Mouse (Mus musculus) kidney, adult 8-10 months (tissue): ENCODE results near the gene Tiprl.

Experiments
- DNase-seq, 2 experiments: peaks; one replicate each; pipeline ENCODE4 v3.0.0; 2022

Tiprl gene

DNA sequence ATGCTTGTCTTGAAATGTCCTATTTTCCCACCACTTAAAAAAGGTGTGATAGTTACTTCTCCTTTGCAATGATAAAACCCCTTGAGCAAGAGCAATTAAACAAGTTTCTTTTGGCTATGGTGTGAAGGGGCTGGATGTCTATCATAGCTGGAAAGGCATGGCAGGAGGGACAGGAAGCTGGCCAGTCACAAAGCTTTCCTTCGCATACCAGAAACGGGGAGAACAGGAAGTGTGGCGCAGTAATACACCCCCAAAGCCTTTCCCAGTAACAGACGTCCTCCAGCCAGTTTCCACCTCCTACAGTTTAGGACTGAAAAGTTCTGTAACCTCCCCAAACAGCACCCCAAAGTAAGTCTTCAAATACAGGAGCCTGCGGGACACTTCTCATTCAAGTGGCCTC, 66.6 kb downstream of the Tiprl start:
- no peak for DNase-seq

DNA sequence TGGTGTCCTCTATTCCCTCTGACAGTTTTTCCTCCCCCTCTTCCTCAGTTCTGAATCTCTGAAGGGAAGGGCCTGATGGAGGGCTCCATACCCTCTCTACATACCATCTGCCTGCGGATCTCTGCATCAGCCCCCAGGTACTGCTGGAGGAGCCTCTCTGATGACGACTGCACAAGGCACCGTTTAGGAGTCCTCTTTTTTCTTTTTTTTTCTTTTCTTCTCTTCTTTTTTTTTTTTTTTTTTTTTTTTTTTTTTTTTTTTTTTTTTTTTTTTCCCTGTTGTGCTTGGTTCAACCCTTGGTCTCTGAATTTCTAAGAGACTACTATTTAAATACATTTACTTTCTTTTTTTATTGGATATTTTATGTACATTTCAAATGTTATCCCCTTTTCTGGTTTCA, 67.3 kb downstream of the Tiprl start:
- no peak for DNase-seq

DNA sequence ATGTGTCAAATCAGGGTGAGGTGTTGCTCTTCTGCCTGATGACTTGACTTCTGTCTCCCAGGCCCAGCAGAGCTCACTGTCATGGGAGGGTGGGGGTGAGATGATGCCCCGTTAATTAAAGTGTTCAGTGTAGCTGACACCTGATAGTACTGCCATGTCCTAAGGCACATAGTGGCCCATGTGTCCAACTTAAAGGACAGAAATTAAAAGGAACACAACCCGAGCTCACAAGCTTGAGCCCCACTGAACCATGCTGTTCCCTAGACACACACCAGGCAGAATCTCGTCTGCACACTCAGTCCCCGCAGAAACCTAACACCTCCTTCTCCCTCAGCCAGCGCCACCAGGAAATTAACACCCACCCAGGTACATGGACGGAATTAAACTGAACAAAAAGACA, 71.9 kb downstream of the Tiprl start:
- DNase-seq = no peak
